Mouse (Mus musculus) heart, adult 2 months (tissue): ENCODE measurements at regions not wholly inside any gene's neighbourhood (a gene's known extent, or its start where the extent isn't known, plus 50 kb on each side); places are given as distances from the start of the nearest gene placed in this dataset.

Source experiments
- DNase-seq, 2 experiments: peaks; one replicate each; pipeline ENCODE4 v3.0.0; 2021
- H3K27ac ChIP-seq: fragments of 200-600 bp; 2 replicates; pipeline ENCODE4 v1.8.1; 2022
- H3K27me3 ChIP-seq: fragments of 200-500 bp; 2 replicates; pipeline ENCODE4 v1.6.1; 2012; ENCODE audit warnings: mild to moderate bottlenecking, low read length, inconsistent platforms, mixed read lengths; ENCODE audit not compliant: control insufficient read depth, insufficient read depth
- H3K36me3 ChIP-seq: fragments of 200-500 bp; 2 replicates; pipeline ENCODE4 v1.6.1; 2012; ENCODE audit warnings: low read length, inconsistent platforms; ENCODE audit not compliant: control insufficient read depth, insufficient read depth
- H3K4me1 ChIP-seq: fragments of 200-500 bp; 2 replicates; pipeline ENCODE4 v1.6.1; 2011; ENCODE audit warnings: low read length; ENCODE audit not compliant: control insufficient read depth, insufficient read depth
- H3K4me3 ChIP-seq: fragments of 200-600 bp; 2 replicates; pipeline ENCODE4 v1.8.1; 2022
- H3K79me2 ChIP-seq: fragments of 200-500 bp; replicated peaks from 2 replicates; pipeline ENCODE4 v1.6.1; 2012; ENCODE audit warnings: mild to moderate bottlenecking, inconsistent platforms, low read length, moderate library complexity, mixed read lengths; ENCODE audit not compliant: control insufficient read depth, insufficient read depth
- H3K9ac ChIP-seq: fragments of 200-500 bp; 2 replicates; pipeline ENCODE4 v1.6.1; 2012; ENCODE audit warnings: low read depth, mild to moderate bottlenecking, control low read depth, inconsistent platforms, low read length, mixed read lengths
- CTCF ChIP-seq: fragments of 200-600 bp; IDR thresholded peaks from 2 replicates; pipeline ENCODE4 v1.8.1; 2022; ENCODE audit warnings: antibody characterized with exemption, mild to moderate bottlenecking, moderate library complexity
- EP300 ChIP-seq: fragments of 200-500 bp; IDR thresholded peaks from 2 replicates; pipeline ENCODE4 v1.6.1; 2011; ENCODE audit warnings: low read depth, low read length, control low read depth; ENCODE audit not compliant: insufficient read depth
- POLR2A ChIP-seq: fragments of 200-500 bp; IDR thresholded peaks from 2 replicates; pipeline ENCODE4 v1.6.1; 2011; ENCODE audit warnings: mild to moderate bottlenecking, low read depth, low read length, control low read depth; ENCODE audit not compliant: insufficient read depth
- WGBS: fragments of 180-500 bp; shearing (Covaris S2); methylation state at CpG from one replicate; pipeline ENCODE4 v1.1.7; 2018; 5-methylcytosine and 5-hydroxymethylcytosine counted together
- intact Hi-C: fragments of 180-260 bp; cut with DNase I; formaldehyde crosslinking; loops from one replicate; pipeline ENCODE4 v1.15.1; 2025

DNA sequence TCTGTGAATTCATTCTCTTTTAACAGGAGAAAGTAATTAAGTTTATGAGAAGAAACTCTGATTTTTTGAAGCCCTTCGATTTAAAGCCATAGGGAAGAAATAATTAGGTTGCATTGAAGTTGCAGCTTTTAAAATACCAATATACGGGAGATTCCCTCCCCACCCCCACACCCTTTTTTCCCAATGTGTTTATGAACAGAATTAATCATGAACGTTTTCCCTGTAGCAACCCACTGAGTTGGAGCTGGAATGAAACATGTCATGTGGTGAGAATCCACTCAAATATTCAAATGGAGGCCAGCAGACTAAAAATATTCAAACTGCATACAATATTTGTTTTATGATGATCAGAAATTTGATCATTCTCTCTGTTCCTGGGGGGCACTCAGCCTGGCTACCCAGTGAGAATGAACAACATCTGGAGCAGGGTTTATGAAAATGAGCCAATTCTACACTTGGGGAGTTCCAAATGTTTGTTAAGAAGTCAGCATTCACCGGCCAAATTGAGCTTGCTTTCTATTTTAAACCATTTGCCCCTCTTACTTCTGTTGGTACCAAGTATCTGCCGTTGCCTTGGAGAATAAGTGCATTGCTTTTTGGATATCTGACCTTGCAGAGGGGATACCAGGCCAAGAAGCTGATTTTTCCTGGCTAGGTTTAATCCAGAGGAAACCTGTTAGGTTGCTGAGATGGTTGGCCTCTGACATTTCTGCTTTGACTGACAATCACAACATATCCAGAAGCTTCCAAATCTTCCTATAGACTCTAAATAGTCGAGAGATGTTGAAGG is 127.8 kb upstream of the Arhgap20 start:
- no peaks in the 10 kb centered on the region for H3K79me2 ChIP-seq
- H3K9ac ChIP-seq = no peak overlapping the region
- no peaks in the 10 kb centered on the region for H3K27me3 ChIP-seq
- WGBS = 39% methylated on average over 6 of the region's 6 CpGs
- peak in 1 of 2 experiments; percentile 37 for DNase-seq
- H3K4me3 ChIP-seq = no peak overlapping the region
- TF ChIP-seq CTCF = no peak
- TF ChIP-seq EP300 = no peak
- no peak for TF ChIP-seq POLR2A
- peaks cover 4% of the 10 kb centered on the region; the same call in 1 of the 2 replicates for H3K4me1 ChIP-seq
- H3K27ac ChIP-seq = peak overlapping the region; percentile 81
- intact Hi-C loops = loop anchor here (10.0 kb wide), 1 partner anchor 127 kb away; the partner anchor contains the start of gene Arhgap20
- peaks cover 7% of the 10 kb centered on the region for H3K36me3 ChIP-seq

DNA sequence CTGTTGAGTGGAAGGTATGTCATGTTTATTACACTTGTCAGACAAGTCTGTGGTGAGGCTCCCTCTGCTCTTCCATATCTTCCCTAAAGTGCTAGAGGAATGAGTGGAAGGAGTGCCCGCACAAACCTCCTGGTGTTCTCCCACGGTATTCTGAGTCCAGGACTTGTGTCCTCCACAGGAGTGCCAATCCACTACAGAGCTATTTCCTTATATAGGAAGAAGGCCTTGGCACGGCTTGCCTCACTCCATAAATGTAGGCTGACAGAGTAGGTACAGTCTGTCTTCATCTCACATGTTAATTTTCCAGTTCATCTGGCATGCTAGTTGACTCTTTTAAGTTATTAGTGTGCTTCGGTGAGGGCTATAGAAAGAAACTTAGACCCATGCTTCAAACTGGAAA is 123.4 kb upstream of the Arhgap20 start:
- no peak overlapping the region for H3K4me3 ChIP-seq
- H3K27ac ChIP-seq = peak overlapping the region; percentile 64
- intact Hi-C loops = loop anchor here (10.0 kb wide), 1 partner anchor 257 kb away; no protein-coding TSS in a partner anchor
- peaks cover 4% of the 10 kb centered on the region; the same call in 1 of the 2 replicates for H3K4me1 ChIP-seq
- H3K9ac ChIP-seq = no peak overlapping the region
- WGBS = 57% methylated on average over 4 of the region's 4 CpGs
- H3K79me2 ChIP-seq = no peaks in the 10 kb centered on the region
- 0 out of 2 replicates have a peak, but pooled peaks have one; percentile 16 for TF ChIP-seq POLR2A
- no peak for TF ChIP-seq EP300
- no peak for TF ChIP-seq CTCF
- peak in 1 of 2 experiments; percentile 45 for DNase-seq
- H3K27me3 ChIP-seq = no peaks in the 10 kb centered on the region
- peaks cover 5% of the 10 kb centered on the region for H3K36me3 ChIP-seq

DNA sequence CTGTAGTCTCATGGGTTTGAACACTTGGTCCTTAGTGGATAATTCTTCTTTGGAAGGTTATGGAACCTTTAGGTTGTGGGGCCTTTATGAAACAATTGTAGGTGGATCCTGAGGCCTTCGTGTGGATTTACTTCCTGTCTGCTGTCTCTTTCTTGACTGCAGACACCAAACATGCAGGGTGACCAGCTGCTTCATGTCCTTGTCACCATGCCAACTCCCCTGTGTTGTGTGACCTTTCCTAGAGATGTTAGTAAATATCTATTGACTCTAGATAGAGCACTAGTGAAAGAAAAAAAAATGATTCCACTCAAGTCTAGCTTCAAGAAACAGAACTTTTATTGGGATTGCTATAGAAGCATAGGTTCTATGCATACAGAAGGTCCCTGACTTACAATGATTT is 119.7 kb upstream of the Arhgap20 start:
- Histone ChIP-seq H3K4me3 (no peak overlapping the region), H3K36me3 (peaks cover 3% of the 10 kb centered on the region; the same call in 1 of the 2 replicates), H3K4me1 (peaks cover 2% of the 10 kb centered on the region; the same call in 1 of the 2 replicates), H3K79me2 (no peaks in the 10 kb centered on the region), H3K27me3 (no peaks in the 10 kb centered on the region), H3K27ac (no peak overlapping the region), H3K9ac (no peak overlapping the region)
- WGBS = 20% methylated on average over 1 of the region's 1 CpGs
- no peak for TF ChIP-seq CTCF
- no peak for TF ChIP-seq POLR2A
- TF ChIP-seq EP300 = no peak
- no peak for DNase-seq
- intact Hi-C loops = loop anchor here (10.0 kb wide), 1 partner anchor 261 kb away; no protein-coding TSS in a partner anchor

DNA sequence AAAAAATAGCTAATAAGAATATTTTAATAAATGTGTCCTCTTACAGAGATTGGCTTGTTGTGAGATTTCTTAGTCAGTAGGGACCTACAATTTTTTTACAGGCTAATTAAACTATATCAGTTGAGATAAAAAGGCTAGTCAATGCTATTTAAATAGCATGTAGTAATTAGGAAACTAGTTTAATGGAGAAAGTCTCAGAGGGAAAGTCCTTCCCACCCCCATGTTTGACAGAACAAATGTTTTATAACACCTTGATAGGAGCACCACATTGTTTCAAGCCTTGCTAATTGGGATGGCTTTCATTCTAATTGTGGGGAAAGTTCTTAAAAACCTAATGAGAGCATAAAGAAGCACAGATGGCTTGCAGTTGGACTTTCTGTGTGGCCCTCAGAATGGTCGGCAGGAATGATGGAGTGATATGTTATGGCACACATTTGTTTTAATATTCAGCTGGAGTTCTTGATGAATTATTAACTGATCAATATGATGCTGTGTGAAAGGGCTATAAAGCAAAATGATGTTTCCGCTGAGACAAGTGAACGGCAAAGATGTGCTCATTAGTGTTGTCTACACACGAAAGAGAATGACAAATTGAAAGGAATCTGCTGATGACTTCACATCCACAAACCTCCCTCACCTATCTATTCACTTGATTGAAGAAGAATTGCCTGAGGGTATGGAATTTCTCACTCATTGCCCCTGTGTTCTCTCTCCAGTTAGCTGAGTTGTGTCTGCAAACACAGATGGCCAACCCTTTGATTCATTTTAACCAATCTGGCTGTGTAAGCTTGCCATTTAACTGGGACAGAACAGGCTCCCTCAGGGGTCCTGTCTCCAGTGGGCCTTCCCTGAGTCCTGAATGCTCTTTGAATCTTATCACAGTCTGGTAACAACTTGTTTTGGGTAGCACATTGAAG is 111.5 kb upstream of the Arhgap20 start:
- no peak overlapping the region for H3K4me3 ChIP-seq
- no peaks in the 10 kb centered on the region for H3K27me3 ChIP-seq
- H3K79me2 ChIP-seq = no peaks in the 10 kb centered on the region
- intact Hi-C loops = no loop called here
- no peak overlapping the region for H3K9ac ChIP-seq
- 84% methylated on average over 4 of the region's 4 CpGs for WGBS
- H3K27ac ChIP-seq = no peak overlapping the region
- TF ChIP-seq CTCF = no peak
- TF ChIP-seq POLR2A = no peak
- TF ChIP-seq EP300 = no peak
- no peaks in the 10 kb centered on the region for H3K36me3 ChIP-seq
- H3K4me1 ChIP-seq = no peaks in the 10 kb centered on the region
- DNase-seq = no peak

DNA sequence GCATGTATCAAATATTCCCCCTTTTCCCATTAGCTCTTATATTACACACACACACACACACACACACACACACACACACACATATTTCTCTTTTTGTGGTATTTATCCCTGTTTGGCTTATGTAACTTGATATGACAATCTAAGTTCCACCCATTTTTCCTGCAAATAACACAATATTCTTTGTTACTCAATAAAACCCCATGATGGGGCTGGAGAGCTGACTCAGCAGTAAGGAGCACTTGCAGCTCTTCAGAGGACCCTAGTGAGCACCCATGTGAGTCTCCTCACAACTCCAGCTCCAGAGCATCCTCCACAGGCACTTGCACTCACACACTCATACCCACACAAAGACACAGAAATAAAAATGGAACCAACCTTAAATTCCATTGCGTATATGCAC is 110.5 kb upstream of the Arhgap20 start:
- DNase-seq = no peak
- Histone ChIP-seq H3K27me3 (no peaks in the 10 kb centered on the region), H3K27ac (no peak overlapping the region), H3K4me1 (no peaks in the 10 kb centered on the region), H3K4me3 (no peak overlapping the region), H3K36me3 (no peaks in the 10 kb centered on the region), H3K9ac (no peak overlapping the region), H3K79me2 (no peaks in the 10 kb centered on the region)
- WGBS = 95% methylated on average over 1 of the region's 1 CpGs
- TF ChIP-seq CTCF = no peak
- TF ChIP-seq EP300 = no peak
- TF ChIP-seq POLR2A = no peak
- intact Hi-C loops = no loop called here
